Mouse (Mus musculus) stomach, adult 2 months (tissue): ENCODE measurements around the gene Btbd35f11. TPM values are rescaled to one million over a fixed set of nuclear protein-coding genes. Genes with fewer than 3 reads are reported as not detected.

ENCODE experiments used
- polyA plus RNA-seq: library from polyadenylated mRNA; depleted of rRNA; stranded (reverse); fragments of >200 nt; gene quantifications from 2 replicates; pipeline ENCODE4 v1.2.3, GENCODE M21; 2012; rRNA removed

Btbd35f11 gene
- not detected in 2 replicates for polyA plus RNA-seq

GRCm38 (mm10) chrX:3443590-3443989, at the start of gene Btbd35f11:
Gene Btbd35f11 (minus strand): TSS chrX:3443690.

Other genes with a start within 250 kb of the Btbd35f11 start
- gene Btbd35f24, start 247.9 kb downstream of the Btbd35f11 start, polyA plus RNA-seq, result not detected in 2 replicates